ENCODE assay signal across 13 mouse cellular contexts in genomic region chr17:31466854-31467253, GRCm38 (mm10). TPM values are rescaled to one million over a fixed set of nuclear protein-coding genes. Genes with fewer than 3 reads are reported as not detected.
DNase-seq lines count a peak whose midpoint lies in the region; ATAC-seq and TF ChIP-seq lines count a peak whose summit lies in the region.
"Had no signal": no experiment of that assay in that cellular context is flagged by ENCODE, and none has a peak within 500 bp of the region (broad histone marks: within the 10 kb centered on the region; RNA-seq: fewer than 3 reads in every experiment).

No protein-coding gene starts in this region.

- ATAC-seq in forebrain, postnatal 0 days: no peak
- no peak for ATAC-seq in forebrain, embryonic 16.5 days
- ATAC-seq in liver, embryonic 14.5 days (ENCODE audit: insufficient read depth): no peak
- no peak for ATAC-seq in liver, embryonic 12.5 days
- no peak for ATAC-seq in activated CD4-positive, CD25-positive, alpha-beta regulatory T cell, adult 4 months
- ATAC-seq: forebrain, embryonic 13.5 days had no signal

- no peak overlapping the region for H3K9ac ChIP-seq in forebrain, postnatal 0 days
- no peak overlapping the region for H3K9ac ChIP-seq in forebrain, embryonic 16.5 days (replicated peaks; ENCODE audit: low read depth, low read length)
- no peak overlapping the region for H3K9ac ChIP-seq in liver, embryonic 14.5 days (replicated peaks)
- H3K9ac ChIP-seq in liver, embryonic 12.5 days: no peak overlapping the region
- H3K9ac ChIP-seq in CH12.LX (ENCODE audit: insufficient read depth, low read depth): no peak overlapping the region
- H3K9ac ChIP-seq: forebrain, embryonic 13.5 days; neural tube, embryonic 13.5 days had no signal

- dilution Hi-C loops in CH12.LX (cut with MboI; ENCODE audit: extremely low pct_ligation_motif_present, extremely low pct_unique_long_range_greater_than_20kb, low sequenced_read_pairs): no loop called here

- no peaks in the 10 kb centered on the region for H3K4me1 ChIP-seq in forebrain, postnatal 0 days (ENCODE audit: insufficient read depth)
- H3K4me1 ChIP-seq in forebrain, embryonic 16.5 days (replicated peaks; ENCODE audit: control insufficient read depth, insufficient read depth, low read length): peaks cover 9% of the 10 kb centered on the region
- no peaks in the 10 kb centered on the region for H3K4me1 ChIP-seq in liver, embryonic 14.5 days (replicated peaks; ENCODE audit: control insufficient read depth in 2 of 2, insufficient read depth in 2 of 2, low read length in 1 of 2)
- H3K4me1 ChIP-seq in liver, embryonic 12.5 days: peaks cover 7% of the 10 kb centered on the region; the same call in 1 of the 2 replicates
- H3K4me1 ChIP-seq in CH12.LX (ENCODE audit: control insufficient read depth in 1 of 2, insufficient read depth in 2 of 2): no peaks in the 10 kb centered on the region

- peaks cover 74% of the 10 kb centered on the region for H3K36me3 ChIP-seq in forebrain, postnatal 0 days (ENCODE audit: insufficient read depth)
- peaks cover 31% of the 10 kb centered on the region for H3K36me3 ChIP-seq in forebrain, embryonic 16.5 days (ENCODE audit: control insufficient read depth, insufficient read depth)
- H3K36me3 ChIP-seq in liver, embryonic 14.5 days (replicated peaks; ENCODE audit: control insufficient read depth, insufficient read depth, low read depth): no peaks in the 10 kb centered on the region
- H3K36me3 ChIP-seq in liver, embryonic 12.5 days: peaks cover 7% of the 10 kb centered on the region
- H3K36me3 ChIP-seq in CH12.LX (replicated peaks in 1 of 2; ENCODE audit: control insufficient read depth in 1 of 2, insufficient read depth in 1 of 2, low read length in 1 of 2): no peaks in the 10 kb centered on the region

- no peak for TF ChIP-seq EP300 in liver, embryonic 14.5 days (IDR thresholded peaks at IDR 0.05; ENCODE audit: low read depth)
- no peak for TF ChIP-seq EP300 in CH12.LX (IDR thresholded peaks at IDR 0.05; ENCODE audit: low read length)

- H3K27me3 ChIP-seq in forebrain, postnatal 0 days (ENCODE audit: insufficient read depth, low read length): no peaks in the 10 kb centered on the region
- H3K27me3 ChIP-seq in forebrain, embryonic 16.5 days (replicated peaks; ENCODE audit: control insufficient read depth, insufficient read depth, low read length): no peaks in the 10 kb centered on the region
- no peaks in the 10 kb centered on the region for H3K27me3 ChIP-seq in liver, embryonic 14.5 days (ENCODE audit: control insufficient read depth, insufficient read depth, low read length)
- H3K27me3 ChIP-seq in liver, embryonic 12.5 days (replicated peaks): no peaks in the 10 kb centered on the region
- peaks cover 57% of the 10 kb centered on the region for H3K27me3 ChIP-seq in CH12.LX (replicated peaks)
- H3K27me3 ChIP-seq: forebrain, embryonic 13.5 days; neural tube, embryonic 13.5 days had no signal

- H3K27ac ChIP-seq in forebrain, postnatal 0 days (ENCODE audit: low read depth, low read length): no peak overlapping the region
- H3K27ac ChIP-seq in forebrain, embryonic 16.5 days (ENCODE audit: low read length): no peak overlapping the region
- no peak overlapping the region for H3K27ac ChIP-seq in liver, embryonic 14.5 days
- H3K27ac ChIP-seq in liver, embryonic 12.5 days: no peak overlapping the region
- no peak overlapping the region for H3K27ac ChIP-seq in CH12.LX (ENCODE audit: insufficient read depth, low read depth)
- H3K27ac ChIP-seq: forebrain, embryonic 13.5 days; neural tube, embryonic 13.5 days had no signal

- no peak overlapping the region for H3K4me2 ChIP-seq in forebrain, postnatal 0 days (ENCODE audit: low read depth)
- H3K4me2 ChIP-seq in forebrain, embryonic 16.5 days (ENCODE audit: low read length): no peak overlapping the region
- no peak overlapping the region for H3K4me2 ChIP-seq in liver, embryonic 14.5 days (ENCODE audit: low read depth)
- no peak overlapping the region for H3K4me2 ChIP-seq in liver, embryonic 12.5 days
- no peak overlapping the region for H3K4me2 ChIP-seq in CH12.LX (ENCODE audit: insufficient read depth, low read depth, poor library complexity, severe bottlenecking)
- H3K4me2 ChIP-seq: forebrain, embryonic 13.5 days; midbrain, embryonic 11.5 days; neural tube, embryonic 13.5 days had no signal

- in situ Hi-C loops in CH12.LX (cut with MboI; ENCODE audit: low pct_ligation_motif_present, low pct_unique_long_range_greater_than_20kb, low sequenced_read_pairs): no loop called here

- DNase-seq in forebrain, postnatal 0 days: no peak
- no peak for DNase-seq in liver, embryonic 14.5 days (ENCODE audit: low read depth in 3 of 3, low spot score in 3 of 3)
- DNase-seq in CH12.LX (ENCODE audit: extremely low read depth): no peak
- DNase-seq in brain, embryonic 14.5 days (ENCODE audit: low read depth): no peak
- DNase-seq in right cerebral cortex, postnatal 14 days: no peak
- DNase-seq: kidney, postnatal 10 days; right cerebral cortex, postnatal 25 days had no signal

- H3K79me2 ChIP-seq in CH12.LX (replicated peaks; ENCODE audit: control insufficient read depth, extremely low read depth, insufficient read depth, poor library complexity, severe bottlenecking): no peaks in the 10 kb centered on the region

- 94% methylated on average over 3 of the region's 3 CpGs for WGBS in forebrain, postnatal 0 days
- 92% methylated on average over 3 of the region's 3 CpGs for WGBS in forebrain, embryonic 16.5 days
- WGBS in liver, embryonic 14.5 days (ENCODE audit: insufficient replicate concordance): 51% methylated on average over 3 of the region's 3 CpGs
- 61% methylated on average over 3 of the region's 3 CpGs for WGBS in liver, embryonic 12.5 days (ENCODE audit: insufficient replicate concordance)

- TF ChIP-seq RAD21 in CH12.LX (IDR thresholded peaks at IDR 0.05; ENCODE audit: low read depth, low read length): peak; percentile 39

- no peak overlapping the region for H3K4me3 ChIP-seq in forebrain, postnatal 0 days (ENCODE audit: low read depth, low read length)
- H3K4me3 ChIP-seq in forebrain, embryonic 16.5 days (replicated peaks; ENCODE audit: low read length): no peak overlapping the region
- no peak overlapping the region for H3K4me3 ChIP-seq in liver, embryonic 14.5 days (ENCODE audit: insufficient read depth in 1 of 2, low read depth in 2 of 2, low read length in 2 of 2)
- no peak overlapping the region for H3K4me3 ChIP-seq in liver, embryonic 12.5 days
- no peak overlapping the region for H3K4me3 ChIP-seq in CH12.LX (replicated peaks in 1 of 3; ENCODE audit: low read depth in 2 of 3, low read length in 2 of 3, poor library complexity in 1 of 3)
- H3K4me3 ChIP-seq: forebrain, embryonic 13.5 days; neural tube, embryonic 13.5 days had no signal

- no peaks in the 10 kb centered on the region for H3K9me3 ChIP-seq in forebrain, postnatal 0 days (ENCODE audit: low read length)
- H3K9me3 ChIP-seq in forebrain, embryonic 16.5 days (ENCODE audit: control insufficient read depth, low read length): no peaks in the 10 kb centered on the region
- H3K9me3 ChIP-seq in liver, embryonic 14.5 days (ENCODE audit: control insufficient read depth, low read length): no peaks in the 10 kb centered on the region
- no peaks in the 10 kb centered on the region for H3K9me3 ChIP-seq in liver, embryonic 12.5 days (replicated peaks)
- peaks cover 3% of the 10 kb centered on the region for H3K9me3 ChIP-seq in CH12.LX (replicated peaks; ENCODE audit: low read length)
- H3K9me3 ChIP-seq: forebrain, embryonic 13.5 days had no signal

- TF ChIP-seq POLR2A in CH12.LX (IDR thresholded peaks at IDR 0.05; ENCODE audit: low read depth, low read length): no peak
- TF ChIP-seq POLR2A in brain, embryonic 14.5 days (IDR thresholded peaks at IDR 0.05; ENCODE audit: borderline replicate concordance, extremely low read depth, insufficient read depth, insufficient read length, poor library complexity, severe bottlenecking): no peak

- peak; percentile 52 for TF ChIP-seq CTCF in forebrain, postnatal 0 days (IDR thresholded peaks at IDR 0.05; ENCODE audit: low read depth)
- TF ChIP-seq CTCF in liver, embryonic 14.5 days (IDR thresholded peaks at IDR 0.05; ENCODE audit: low read depth): peak; percentile 69
- peak; percentile 56 to 64 for TF ChIP-seq CTCF in CH12.LX (conservative IDR thresholded peaks at IDR 0.05 in 1 of 2, IDR thresholded peaks at IDR 0.05 in 1 of 2; ENCODE audit: low read depth in 2 of 2, low read length in 2 of 2)
- peak; percentile 35; the same call in 1 of the 2 replicates for TF ChIP-seq CTCF in brain, embryonic 14.5 days (IDR thresholded peaks at IDR 0.05; ENCODE audit: borderline replicate concordance, extremely low read depth, insufficient read depth, insufficient read length)

TF ChIP-seq in CH12.LX, 34 proteins besides CTCF, POLR2A, EP300 and RAD21 (continues in another document):
- TF ChIP-seq SMC3 (IDR thresholded peaks at IDR 0.05; ENCODE audit: low read depth, low read length): peak; percentile 52

RNA-seq across cellular contexts. Expression of gene Wdr4, which starts 52.9 kb away (rescaled TPM):
- 54.4 and 55.7 TPM in 2 replicates for total RNA-seq in forebrain, postnatal 0 days (2014; rRNA removed)
- 28.7 and 31.7 TPM in 2 replicates for polyA plus RNA-seq in forebrain, postnatal 0 days (2015; fragmentation: Nextera tagmentation; extraction: Ambion mirVana)
- polyA plus RNA-seq in forebrain, embryonic 16.5 days (2015; fragmentation: Nextera tagmentation; extraction: Ambion mirVana): 39.4 and 43.8 TPM in 2 replicates
- polyA plus RNA-seq in liver, embryonic 14.5 days (2012; rRNA removed): 13.7 and 14.1 TPM in 2 replicates
- 20.8 and 21.1 TPM in 2 replicates for polyA plus RNA-seq in liver, embryonic 14.5 days (2014; fragmentation: Nextera tagmentation; extraction: Ambion mirVana)
- 42.2 and 46.1 TPM in 2 replicates for polyA plus RNA-seq in liver, embryonic 12.5 days (2016; fragmentation: Nextera tagmentation; extraction: Ambion mirVana)
- total RNA-seq in CH12.LX (2012; rRNA removed) (56.2 and 72.4 TPM in 2 replicates), CH12.LX (2014; rRNA removed) (48.3 and 49.0 TPM in 2 replicates)
- 51.4 and 61.7 TPM in 2 replicates for polyA plus RNA-seq in CH12.LX (2012; ENCODE audit: insufficient read length, low read depth)
- 40.9 and 50.4 TPM in 2 replicates for polyA plus RNA-seq in brain, embryonic 14.5 days (2012; rRNA removed)
- 10 to 100 TPM; 14.4 to 16.2 TPM for polyA plus RNA-seq in activated CD4-positive, CD25-positive, alpha-beta regulatory T cell, adult 4 months (2017; shearing (Covaris generic))

RNA-seq across cellular contexts. Expression of gene Ndufv3, which starts 53.1 kb away (rescaled TPM):
- 337 and 459 TPM in 2 replicates for total RNA-seq in forebrain, postnatal 0 days (2014; rRNA removed)
- 500 and 583 TPM in 2 replicates for polyA plus RNA-seq in forebrain, postnatal 0 days (2015; fragmentation: Nextera tagmentation; extraction: Ambion mirVana)
- polyA plus RNA-seq in forebrain, embryonic 16.5 days (2015; fragmentation: Nextera tagmentation; extraction: Ambion mirVana): 294 and 316 TPM in 2 replicates
- polyA plus RNA-seq in liver, embryonic 14.5 days (2012; rRNA removed): 37.5 and 65.5 TPM in 2 replicates
- 189 and 194 TPM in 2 replicates for polyA plus RNA-seq in liver, embryonic 14.5 days (2014; fragmentation: Nextera tagmentation; extraction: Ambion mirVana)
- polyA plus RNA-seq in liver, embryonic 12.5 days (2016; fragmentation: Nextera tagmentation; extraction: Ambion mirVana): 214 and 215 TPM in 2 replicates
- 357 and 409 TPM in 2 replicates for total RNA-seq in CH12.LX (2012; rRNA removed)
- total RNA-seq in CH12.LX (2014; rRNA removed): 298 and 303 TPM in 2 replicates
- polyA plus RNA-seq in CH12.LX (2012; ENCODE audit: insufficient read length, low read depth): 272 and 292 TPM in 2 replicates
- polyA plus RNA-seq in brain, embryonic 14.5 days (2012; rRNA removed): 150 and 186 TPM in 2 replicates
- 100 to 1,000 TPM; 248 to 290 TPM for polyA plus RNA-seq in activated CD4-positive, CD25-positive, alpha-beta regulatory T cell, adult 4 months (2017; shearing (Covaris generic))
